Mouse (Mus musculus) heart, embryonic 14.5 days (tissue): ENCODE results near the gene Stk4. TPM values are rescaled to one million over a fixed set of nuclear protein-coding genes. Genes with fewer than 3 reads are reported as not detected.

Source experiments
- ATAC-seq: fragments of 200-750 bp; cut with Nextera tagmentation; 2 replicates; pipeline ENCODE4 v1.8.0; 2017; ENCODE audit warnings: low read depth, moderate TSS enrichment; ENCODE audit not compliant: insufficient number of reproducible peaks, insufficient read depth, low FRiP score
- H3K27ac ChIP-seq, 2 experiments: fragments of 200-500 bp in 1 of 2; fragments of 300-500 bp in 1 of 2; sonication (generic) in 1 of 2; replicated peaks in 1 of 2; 2 replicates each; pipeline ENCODE4 v1.5.1; 2012 to 2014; ENCODE audit warnings: low read depth in 2 of 2, low read length in 2 of 2, control low read depth in 1 of 2, mild to moderate bottlenecking in 1 of 2, mixed read lengths in 1 of 2; ENCODE audit not compliant: control insufficient read depth in 1 of 2, insufficient read depth in 1 of 2
- H3K27me3 ChIP-seq: fragments of 300-500 bp; sonication (generic); 2 replicates; pipeline ENCODE4 v1.6.1; 2014; ENCODE audit warnings: mild to moderate bottlenecking, low read length, control low read depth; ENCODE audit not compliant: control insufficient read depth, insufficient read depth
- H3K36me3 ChIP-seq: fragments of 300-500 bp; sonication (generic); 2 replicates; pipeline ENCODE4 v1.6.1; 2014; ENCODE audit warnings: mild to moderate bottlenecking, control low read depth, low read length, mixed read lengths; ENCODE audit not compliant: control insufficient read depth, insufficient read depth
- H3K4me1 ChIP-seq, 2 experiments: fragments of 200-500 bp in 1 of 2; fragments of 300-500 bp in 1 of 2; sonication (generic) in 1 of 2; 2 replicates each; pipeline ENCODE4 v1.6.1; 2012 to 2014; ENCODE audit warnings: low read length in 2 of 2, control low read depth in 1 of 2, mixed read lengths in 1 of 2; ENCODE audit not compliant: control insufficient read depth in 2 of 2, insufficient read depth in 2 of 2
- H3K4me2 ChIP-seq: fragments of 300-500 bp; sonication (generic); 2 replicates; pipeline ENCODE4 v1.6.1; 2014; ENCODE audit warnings: mild to moderate bottlenecking, low read length
- H3K4me3 ChIP-seq, 2 experiments: fragments of 200-500 bp in 1 of 2; fragments of 300-500 bp in 1 of 2; sonication (generic) in 1 of 2; 2 replicates each; pipeline ENCODE4 v1.5.1; 2012 to 2014; ENCODE audit warnings: low read length in 2 of 2, mild to moderate bottlenecking in 2 of 2, control low read depth in 1 of 2, low read depth in 1 of 2, moderate library complexity in 1 of 2; ENCODE audit not compliant: control insufficient read depth in 1 of 2, insufficient read depth in 1 of 2
- H3K9ac ChIP-seq: fragments of 300-500 bp; sonication (generic); 2 replicates; pipeline ENCODE4 v1.6.1; 2014; ENCODE audit warnings: mild to moderate bottlenecking, low read length
- H3K9me3 ChIP-seq: fragments of 300-500 bp; sonication (generic); 2 replicates; pipeline ENCODE4 v1.6.1; 2016; ENCODE audit warnings: low read length, control low read depth; ENCODE audit not compliant: control insufficient read depth
- WGBS: fragments of 180-500 bp; shearing (Covaris S2); extraction: QIAGEN DNeasy Blood & Tissue Kit; methylation state at CpG from one replicate; pipeline ENCODE4 v1.1.7; 2014; 5-methylcytosine and 5-hydroxymethylcytosine counted together
- polyA plus RNA-seq: library from polyadenylated mRNA; unstranded; fragments of >200 nt; fragmentation: Nextera tagmentation; extraction: Ambion mirVana; gene quantifications from 2 replicates; pipeline ENCODE4 v1.2.1, GENCODE M21; 2014

Gene Stk4
- polyA plus RNA-seq, 1 experiment from 2014 or later: 19.5 TPM

GRCm38 (mm10) chr2:164199626-164200327 lies 129.7 kb downstream of the Stk4 start, which contains the start of gene Wfdc15a:
TSS of gene Wfdc15a (minus strand) at chr2:164200130.
- no peaks in the 10 kb centered on the region for H3K4me1 ChIP-seq
- WGBS: 75% methylated on average over 20 of the region's 20 CpGs

More at GRCm38 (mm10) chr2:164199626-164200327, 129.7 kb downstream of the Stk4 start, which contains the start of gene Wfdc15a:
- no peak for ATAC-seq
- no peak within 1 kb of the TSS for H3K9ac ChIP-seq
- no peaks in the 10 kb centered on the region for H3K36me3 ChIP-seq
- H3K4me3 ChIP-seq: no peak within 1 kb of the TSS
- H3K9me3 ChIP-seq: no peaks in the 10 kb centered on the region
- no peak within 1 kb of the TSS for H3K27ac ChIP-seq
- H3K4me2 ChIP-seq: no peak within 1 kb of the TSS
- H3K27me3 ChIP-seq: no peaks in the 10 kb centered on the region

Other genes starting within 250 kb of the Stk4 start
- 0.34 and 0.57 TPM in 2 replicates for gene Ccn5, start 249.5 kb upstream of the Stk4 start, polyA plus RNA-seq
- not detected in 2 replicates for gene Kcnk15, start 216.7 kb upstream of the Stk4 start, polyA plus RNA-seq
- gene Rims4, start 151.6 kb upstream of the Stk4 start, polyA plus RNA-seq: 0.15 and 0.23 TPM in 2 replicates
- gene Ywhab, start 75.4 kb upstream of the Stk4 start, polyA plus RNA-seq: 211 and 212 TPM in 2 replicates
- gene Pabpc1l, start 44.9 kb upstream of the Stk4 start, polyA plus RNA-seq: 0.81 and 1.2 TPM in 2 replicates
- 55.5 and 60.7 TPM in 2 replicates for gene Tomm34, start 847 bp downstream of the Stk4 start, polyA plus RNA-seq
- gene Kcns1, start 100.8 kb downstream of the Stk4 start, polyA plus RNA-seq: 0.22 and 0.28 TPM in 2 replicates
- not detected in 2 replicates for gene Wfdc5, start 112.4 kb downstream of the Stk4 start, polyA plus RNA-seq
- not detected in 2 replicates for gene Wfdc12, start 120.3 kb downstream of the Stk4 start, polyA plus RNA-seq
- gene Wfdc15a, start 129.8 kb downstream of the Stk4 start, polyA plus RNA-seq: not detected in 2 replicates
- not detected in 2 replicates for gene Wfdc15b, start 151.3 kb downstream of the Stk4 start, polyA plus RNA-seq
- not detected in 2 replicates for gene Svs2, start 168.1 kb downstream of the Stk4 start, polyA plus RNA-seq
- not detected in 2 replicates for gene Svs3b, start 186.3 kb downstream of the Stk4 start, polyA plus RNA-seq
- not detected in 2 replicates for gene Svs4, start 208.1 kb downstream of the Stk4 start, polyA plus RNA-seq
- not detected in 2 replicates for gene Svs3a, start 218.9 kb downstream of the Stk4 start, polyA plus RNA-seq
- not detected in 2 replicates for gene Svs6, start 246.4 kb downstream of the Stk4 start, polyA plus RNA-seq